Mouse (Mus musculus): ENCODE data around the gene 4930455H04Rik.

- TF ChIP-seq POLR2A (IDR thresholded peaks at IDR 0.05; ENCODE audit: insufficient read depth, low read length) (no peak), CTCF (IDR thresholded peaks at IDR 0.05; ENCODE audit: low read depth, low read length) (no peak)
These were observed 1.3 kb upstream of the 4930455H04Rik start for GRCm38 (mm10) chr3:116966800-116967199.
